Mouse (Mus musculus) small intestine, adult 2 months (tissue): ENCODE results near the gene Slc7a5.

ENCODE experiments used
- CTCF ChIP-seq: fragments of 200-500 bp; IDR thresholded peaks from 2 replicates; pipeline ENCODE4 v1.5.1; 2012; ENCODE audit warnings: low read depth, mild to moderate bottlenecking, control low read depth, inconsistent platforms, low read length, moderate library complexity, mixed read lengths; ENCODE audit not compliant: insufficient replicate concordance, insufficient read length; ENCODE audit errors: extremely low read depth
- POLR2A ChIP-seq: fragments of 200-500 bp; IDR thresholded peaks from 2 replicates; pipeline ENCODE4 v1.6.1; 2012; ENCODE audit warnings: low read depth, mild to moderate bottlenecking, control low read depth, inconsistent platforms, low read length, moderate library complexity

- no peak for TF ChIP-seq POLR2A
- TF ChIP-seq CTCF: no peak
Measured at GRCm38 (mm10) chr8:121875045-121875444, 32.4 kb downstream of the Slc7a5 start.
